Mouse (Mus musculus) limb, embryonic 13.5 days (tissue): ENCODE results near the gene Psmd9. TPM values are rescaled to one million over a fixed set of nuclear protein-coding genes. Genes with fewer than 3 reads are reported as not detected.

Experiments used
- ATAC-seq: fragments of 200-750 bp; cut with Nextera tagmentation; 2 replicates; pipeline ENCODE4 v1.8.0; 2017; ENCODE audit warnings: low read depth, moderate number of reproducible peaks, moderate TSS enrichment; ENCODE audit not compliant: low FRiP score
- H3K27ac ChIP-seq: fragments of 300-500 bp; sonication (generic); 2 replicates; pipeline ENCODE4 v1.5.1; 2015; ENCODE audit warnings: inconsistent platforms, mild to moderate bottlenecking, moderate library complexity
- H3K27me3 ChIP-seq: fragments of 300-500 bp; sonication (generic); 2 replicates; pipeline ENCODE4 v1.6.1; 2015; ENCODE audit warnings: mild to moderate bottlenecking, inconsistent platforms
- H3K36me3 ChIP-seq: fragments of 300-500 bp; sonication (generic); 2 replicates; pipeline ENCODE4 v1.6.1; 2015; ENCODE audit warnings: inconsistent platforms, mild to moderate bottlenecking, moderate library complexity
- H3K4me1 ChIP-seq: fragments of 300-500 bp; sonication (generic); 2 replicates; pipeline ENCODE4 v1.6.1; 2015; ENCODE audit warnings: inconsistent platforms
- H3K4me2 ChIP-seq: fragments of 300-500 bp; sonication (generic); replicated peaks from 2 replicates; pipeline ENCODE4 v1.6.1; 2015; ENCODE audit warnings: inconsistent platforms, mild to moderate bottlenecking, moderate library complexity
- H3K4me3 ChIP-seq: fragments of 300-500 bp; sonication (generic); 2 replicates; pipeline ENCODE4 v1.5.1; 2015; ENCODE audit warnings: moderate library complexity, mild to moderate bottlenecking, inconsistent platforms
- H3K9ac ChIP-seq: fragments of 300-500 bp; sonication (generic); 2 replicates; pipeline ENCODE4 v1.6.1; 2015; ENCODE audit warnings: mild to moderate bottlenecking, inconsistent platforms
- H3K9me3 ChIP-seq: fragments of 300-500 bp; sonication (generic); 2 replicates; pipeline ENCODE4 v1.6.1; 2016; ENCODE audit warnings: inconsistent platforms
- WGBS: fragments of 180-500 bp; shearing (Covaris S2); methylation state at CpG from one replicate; pipeline ENCODE4 v1.1.7; 2015; 5-methylcytosine and 5-hydroxymethylcytosine counted together
- polyA plus RNA-seq: library from polyadenylated mRNA; unstranded; fragments of >200 nt; fragmentation: Nextera tagmentation; extraction: Ambion mirVana; gene quantifications from 2 replicates; pipeline ENCODE4 v1.2.1, GENCODE M21; 2015

Psmd9 gene
- polyA plus RNA-seq, 1 experiment from 2014 or later = 104 TPM

- peaks cover 93% of the 10 kb centered on the region for H3K36me3 ChIP-seq
- no peaks in the 10 kb centered on the region for H3K4me1 ChIP-seq
- H3K9me3 ChIP-seq = no peaks in the 10 kb centered on the region
- H3K27ac ChIP-seq = no peak overlapping the region
- no peak overlapping the region for H3K9ac ChIP-seq
- H3K27me3 ChIP-seq = no peaks in the 10 kb centered on the region
- ATAC-seq = no peak
- H3K4me2 ChIP-seq = no peak overlapping the region
- 93% methylated on average over 15 of the region's 15 CpGs for WGBS
- no peak overlapping the region for H3K4me3 ChIP-seq
Observed at GRCm38 (mm10) chr5:123159866-123160265, 9.3 kb upstream of the Psmd9 start.

GRCm38 (mm10) chr5:123160341-123160740, 8.9 kb upstream of the Psmd9 start:
- Histone ChIP-seq H3K27me3 (no peaks in the 10 kb centered on the region), H3K9ac (no peak overlapping the region), H3K27ac (no peak overlapping the region), H3K36me3 (peaks cover 88% of the 10 kb centered on the region), H3K4me2 (no peak overlapping the region), H3K4me3 (no peak overlapping the region), H3K9me3 (no peaks in the 10 kb centered on the region), H3K4me1 (no peaks in the 10 kb centered on the region)
- 93% methylated on average over 15 of the region's 15 CpGs for WGBS
- 0 out of 2 replicates have a peak, but pooled peaks have one; percentile 17 for ATAC-seq

- H3K9ac ChIP-seq = no peak overlapping the region
- H3K4me3 ChIP-seq = no peak overlapping the region
- peak; percentile 13; the same call in 1 of the 2 replicates for ATAC-seq
- no peak overlapping the region for H3K27ac ChIP-seq
- H3K27me3 ChIP-seq = no peaks in the 10 kb centered on the region
- 90% methylated on average over 9 of the region's 9 CpGs for WGBS
- H3K36me3 ChIP-seq = peaks cover 87% of the 10 kb centered on the region
- H3K4me2 ChIP-seq = no peak overlapping the region
- no peaks in the 10 kb centered on the region for H3K4me1 ChIP-seq
- H3K9me3 ChIP-seq = no peaks in the 10 kb centered on the region
Observed at GRCm38 (mm10) chr5:123162942-123163341, 6.3 kb upstream of the Psmd9 start.

- ATAC-seq = no peak
- 93% methylated on average over 10 of the region's 10 CpGs for WGBS
- Histone ChIP-seq H3K27ac (no peak overlapping the region), H3K4me3 (no peak overlapping the region), H3K4me2 (no peak overlapping the region), H3K4me1 (peaks cover 18% of the 10 kb centered on the region), H3K9ac (no peak overlapping the region), H3K9me3 (no peaks in the 10 kb centered on the region), H3K36me3 (peaks cover 55% of the 10 kb centered on the region), H3K27me3 (no peaks in the 10 kb centered on the region)
Observed at GRCm38 (mm10) chr5:123166437-123166836, 2.8 kb upstream of the Psmd9 start.

- no peak overlapping the region for H3K27ac ChIP-seq
- no peaks in the 10 kb centered on the region for H3K9me3 ChIP-seq
- no peaks in the 10 kb centered on the region for H3K27me3 ChIP-seq
- H3K4me3 ChIP-seq = no peak overlapping the region
- H3K36me3 ChIP-seq = peaks cover 44% of the 10 kb centered on the region
- no peak overlapping the region for H3K4me2 ChIP-seq
- peaks cover 26% of the 10 kb centered on the region for H3K4me1 ChIP-seq
- ATAC-seq = no peak
- no peak overlapping the region for H3K9ac ChIP-seq
- WGBS = 78% methylated on average over 5 of the region's 5 CpGs
Observed at GRCm38 (mm10) chr5:123167591-123167990, 1.6 kb upstream of the Psmd9 start.

GRCm38 (mm10) chr5:123170365-123170764, 1.2 kb downstream of the Psmd9 start:
- H3K4me2 ChIP-seq = no peak overlapping the region
- peaks cover 31% of the 10 kb centered on the region for H3K4me1 ChIP-seq
- no peaks in the 10 kb centered on the region for H3K27me3 ChIP-seq
- no peak overlapping the region for H3K4me3 ChIP-seq
- 68% methylated on average over 9 of the region's 9 CpGs for WGBS
- H3K9me3 ChIP-seq = no peaks in the 10 kb centered on the region
- peaks cover 22% of the 10 kb centered on the region for H3K36me3 ChIP-seq
- peak overlapping the region; percentile 29; the same call in 1 of the 2 replicates for H3K27ac ChIP-seq
- H3K9ac ChIP-seq = no peak overlapping the region
- ATAC-seq = no peak

- Histone ChIP-seq H3K9ac (peak overlapping the region; percentile 39; the same call in 1 of the 2 replicates), H3K4me3 (peak overlapping the region; percentile 40), H3K4me2 (peak overlapping the region; percentile 62), H3K27me3 (no peaks in the 10 kb centered on the region), H3K4me1 (peaks cover 31% of the 10 kb centered on the region), H3K9me3 (no peaks in the 10 kb centered on the region), H3K36me3 (peaks cover 8% of the 10 kb centered on the region), H3K27ac (no peak overlapping the region)
- WGBS = 11% methylated on average over 22 of the region's 22 CpGs
- ATAC-seq = peak; percentile 87
Observed at GRCm38 (mm10) chr5:123171646-123172350, 2.6 kb downstream of the Psmd9 start.

GRCm38 (mm10) chr5:123178792-123179191, 9.6 kb downstream of the Psmd9 start:
- H3K9ac ChIP-seq = no peak overlapping the region
- H3K4me2 ChIP-seq = no peak overlapping the region
- no peak overlapping the region for H3K4me3 ChIP-seq
- peaks cover 3% of the 10 kb centered on the region; the same call in 1 of the 2 replicates for H3K9me3 ChIP-seq
- no peaks in the 10 kb centered on the region for H3K27me3 ChIP-seq
- no peaks in the 10 kb centered on the region for H3K4me1 ChIP-seq
- ATAC-seq = no peak
- 89% methylated on average over 5 of the region's 5 CpGs for WGBS
- no peaks in the 10 kb centered on the region for H3K36me3 ChIP-seq
- no peak overlapping the region for H3K27ac ChIP-seq

GRCm38 (mm10) chr5:123180390-123180789, 11.2 kb downstream of the Psmd9 start:
- Histone ChIP-seq H3K27me3 (no peaks in the 10 kb centered on the region), H3K36me3 (no peaks in the 10 kb centered on the region), H3K9ac (no peak overlapping the region), H3K4me1 (no peaks in the 10 kb centered on the region), H3K27ac (no peak overlapping the region), H3K4me3 (no peak overlapping the region), H3K9me3 (peaks cover 3% of the 10 kb centered on the region; the same call in 1 of the 2 replicates), H3K4me2 (no peak overlapping the region)
- no peak for ATAC-seq
- 93% methylated on average over 15 of the region's 15 CpGs for WGBS

- ATAC-seq = no peak
Observed at GRCm38 (mm10) chr5:123181536-123181935, 12.3 kb downstream of the Psmd9 start.

GRCm38 (mm10) chr5:123182651-123183050, 13.4 kb downstream of the Psmd9 start, which contains the start of gene Hpd:
Gene Hpd (minus strand): TSS chr5:123182727.
- Histone ChIP-seq H3K27me3 (no peaks in the 10 kb centered on the region), H3K9me3 (peaks cover 3% of the 10 kb centered on the region; the same call in 1 of the 2 replicates), H3K27ac (no peak within 1 kb of the TSS), H3K4me3 (no peak within 1 kb of the TSS), H3K36me3 (no peaks in the 10 kb centered on the region), H3K4me1 (no peaks in the 10 kb centered on the region), H3K4me2 (no peak within 1 kb of the TSS), H3K9ac (no peak within 1 kb of the TSS)
- 82% methylated on average over 10 of the region's 10 CpGs for WGBS
- ATAC-seq = no peak

More at GRCm38 (mm10) chr5:123181536-123181935, 12.3 kb downstream of the Psmd9 start:
- no peak overlapping the region for H3K4me2 ChIP-seq
- peaks cover 3% of the 10 kb centered on the region; the same call in 1 of the 2 replicates for H3K9me3 ChIP-seq
- no peak overlapping the region for H3K4me3 ChIP-seq
- no peak overlapping the region for H3K9ac ChIP-seq
- H3K27me3 ChIP-seq = no peaks in the 10 kb centered on the region
- no peaks in the 10 kb centered on the region for H3K36me3 ChIP-seq
- 69% methylated on average over 6 of the region's 6 CpGs for WGBS
- no peaks in the 10 kb centered on the region for H3K4me1 ChIP-seq
- no peak overlapping the region for H3K27ac ChIP-seq

- no peaks in the 10 kb centered on the region for H3K36me3 ChIP-seq
- no peak overlapping the region for H3K4me2 ChIP-seq
- no peak overlapping the region for H3K27ac ChIP-seq
- H3K9ac ChIP-seq = no peak overlapping the region
- no peaks in the 10 kb centered on the region for H3K27me3 ChIP-seq
- no peak overlapping the region for H3K4me3 ChIP-seq
- 83% methylated on average over 6 of the region's 6 CpGs for WGBS
- ATAC-seq = no peak
- H3K9me3 ChIP-seq = no peaks in the 10 kb centered on the region
- no peaks in the 10 kb centered on the region for H3K4me1 ChIP-seq
Observed at GRCm38 (mm10) chr5:123185966-123186365, 16.8 kb downstream of the Psmd9 start.
